Mouse (Mus musculus): ENCODE measurements around the gene Avpr2.

The Avpr2 gene

GRCm38 (mm10) chrX:73911156-73911555 is 19.3 kb downstream of the Avpr2 start:
- in situ Hi-C loops (cut with MboI; ENCODE audit: low pct_unique_long_range_greater_than_20kb in 1 of 2, low sequenced_read_pairs in 2 of 2, unreplicated experiment in 1 of 2): no loop called here

- in situ Hi-C loops (cut with MboI; ENCODE audit: low pct_unique_long_range_greater_than_20kb in 1 of 2, low sequenced_read_pairs in 2 of 2, unreplicated experiment in 1 of 2): no loop called here
Observed at GRCm38 (mm10) chrX:73911588-73911987, 19.7 kb downstream of the Avpr2 start.

GRCm38 (mm10) chrX:73914827-73915703 is 23.2 kb downstream of the Avpr2 start:
- in situ Hi-C loops (cut with MboI; ENCODE audit: low pct_unique_long_range_greater_than_20kb in 1 of 2, low sequenced_read_pairs in 2 of 2, unreplicated experiment in 1 of 2): no loop called here

- in situ Hi-C loops (cut with MboI; ENCODE audit: low pct_unique_long_range_greater_than_20kb in 1 of 2, low sequenced_read_pairs in 2 of 2, unreplicated experiment in 1 of 2): no loop called here
Observed at GRCm38 (mm10) chrX:73916945-73917344, 25.0 kb downstream of the Avpr2 start.

- in situ Hi-C loops (cut with MboI; ENCODE audit: low pct_unique_long_range_greater_than_20kb in 1 of 2, low sequenced_read_pairs in 2 of 2, unreplicated experiment in 1 of 2): no loop called here
Observed at GRCm38 (mm10) chrX:73918631-73919030, 26.7 kb downstream of the Avpr2 start.

- in situ Hi-C loops (cut with MboI; ENCODE audit: low pct_unique_long_range_greater_than_20kb in 1 of 2, low sequenced_read_pairs in 2 of 2, unreplicated experiment in 1 of 2): no loop called here
Observed at GRCm38 (mm10) chrX:73921285-73921822, 29.5 kb downstream of the Avpr2 start.

GRCm38 (mm10) chrX:73921823-73922549 is 30.1 kb downstream of the Avpr2 start, which contains the start of the genes Arhgap4 and Naa10:
TSS of gene Arhgap4 (minus strand) at chrX:73921870.
TSS of gene Naa10 (minus strand) at chrX:73921944.
- in situ Hi-C loops (cut with MboI; ENCODE audit: low pct_unique_long_range_greater_than_20kb in 1 of 2, low sequenced_read_pairs in 2 of 2, unreplicated experiment in 1 of 2): no loop called here

GRCm38 (mm10) chrX:73922550-73922882 is 30.6 kb downstream of the Avpr2 start:
- in situ Hi-C loops (cut with MboI; ENCODE audit: low pct_unique_long_range_greater_than_20kb in 1 of 2, low sequenced_read_pairs in 2 of 2, unreplicated experiment in 1 of 2): no loop called here

- in situ Hi-C loops (cut with MboI; ENCODE audit: low pct_unique_long_range_greater_than_20kb in 1 of 2, low sequenced_read_pairs in 2 of 2, unreplicated experiment in 1 of 2): loop anchor here in 1 of 2 experiments (25.0 kb wide), 1 partner anchor 307 kb away; the partner anchor contains the start of gene Flna
Observed at GRCm38 (mm10) chrX:73930402-73931062, 38.6 kb downstream of the Avpr2 start, which contains the start of gene Renbp. TSS of gene Renbp (minus strand) at chrX:73930850.

GRCm38 (mm10) chrX:73931871-73932270 is 40.0 kb downstream of the Avpr2 start:
- in situ Hi-C loops (cut with MboI; ENCODE audit: low pct_unique_long_range_greater_than_20kb in 1 of 2, low sequenced_read_pairs in 2 of 2, unreplicated experiment in 1 of 2): loop anchor here in 1 of 2 experiments (25.0 kb wide), 1 partner anchor 305 kb away; the partner anchor contains the start of gene Flna

GRCm38 (mm10) chrX:73941860-73942259 is 50.0 kb downstream of the Avpr2 start:
- in situ Hi-C loops (cut with MboI; ENCODE audit: low pct_unique_long_range_greater_than_20kb in 1 of 2, low sequenced_read_pairs in 2 of 2, unreplicated experiment in 1 of 2): loop anchor here in 1 of 2 experiments (25.0 kb wide), 1 partner anchor 295 kb away; the partner anchor contains the start of gene Flna

GRCm38 (mm10) chrX:73942294-73942693 is 50.4 kb downstream of the Avpr2 start:
- in situ Hi-C loops (cut with MboI; ENCODE audit: low pct_unique_long_range_greater_than_20kb in 1 of 2, low sequenced_read_pairs in 2 of 2, unreplicated experiment in 1 of 2): loop anchor here in 1 of 2 experiments (25.0 kb wide), 1 partner anchor 295 kb away; the partner anchor contains the start of gene Flna

All from mouse embryonic stem cell (cell line).